Mouse (Mus musculus) thymus, postnatal 4 days (tissue): ENCODE results near the gene Vps26b.

Experiments
- DNase-seq: peaks from one replicate; pipeline ENCODE4 v3.0.0; 2021

Vps26b gene

DNA sequence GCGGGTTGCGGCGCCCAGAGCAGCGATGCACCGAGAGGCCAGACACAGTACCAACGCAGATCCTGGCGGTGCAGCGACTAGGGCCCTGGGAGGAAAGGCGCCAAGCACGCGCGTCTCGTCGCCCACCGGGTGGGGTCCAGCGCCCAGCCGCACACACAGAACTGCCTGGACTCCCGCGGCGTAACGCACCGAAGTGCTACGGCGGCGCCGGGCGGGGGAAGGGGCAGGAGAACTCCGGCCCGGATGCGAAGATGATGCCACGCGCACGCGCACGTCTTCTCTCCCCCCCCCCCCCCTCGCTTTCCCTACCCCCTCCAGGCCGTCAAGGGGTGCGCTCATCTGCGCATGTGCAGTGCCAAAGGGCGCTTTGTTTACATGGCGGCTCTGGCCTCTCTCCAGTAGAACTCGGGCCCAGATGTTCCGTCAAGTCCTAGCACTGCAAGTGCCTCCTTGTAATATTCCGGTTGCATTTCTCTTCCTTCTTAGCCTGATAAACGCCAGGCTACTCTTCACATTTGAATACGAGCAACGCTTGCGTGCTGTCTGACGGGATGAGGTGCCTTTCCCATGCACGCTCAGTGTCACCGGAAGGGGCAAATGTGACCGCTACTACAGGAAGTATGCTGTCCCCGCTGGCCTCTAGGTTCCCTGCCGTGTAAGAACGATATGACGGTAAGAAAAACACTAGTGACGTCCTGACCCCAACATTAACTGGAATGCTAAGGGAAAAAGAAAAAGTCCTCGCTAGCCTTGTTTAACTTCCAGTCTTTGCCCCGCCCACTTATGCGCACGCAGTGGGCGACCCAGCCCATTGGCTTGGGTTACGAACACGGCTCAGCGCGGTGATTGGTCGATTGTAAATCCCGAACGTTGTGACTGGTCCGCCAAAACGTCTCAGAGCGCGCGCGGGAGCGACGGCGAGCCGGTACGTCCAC, at the start of gene Vps26b, which contains the start of gene Ncapd3:
Gene Vps26b (minus strand): TSS at position 238 of the 935 bp plus-strand sequence.
Gene Ncapd3 (plus strand): TSS at position 348 of the 935 bp plus-strand sequence.
- peak; percentile 97 for DNase-seq

DNA sequence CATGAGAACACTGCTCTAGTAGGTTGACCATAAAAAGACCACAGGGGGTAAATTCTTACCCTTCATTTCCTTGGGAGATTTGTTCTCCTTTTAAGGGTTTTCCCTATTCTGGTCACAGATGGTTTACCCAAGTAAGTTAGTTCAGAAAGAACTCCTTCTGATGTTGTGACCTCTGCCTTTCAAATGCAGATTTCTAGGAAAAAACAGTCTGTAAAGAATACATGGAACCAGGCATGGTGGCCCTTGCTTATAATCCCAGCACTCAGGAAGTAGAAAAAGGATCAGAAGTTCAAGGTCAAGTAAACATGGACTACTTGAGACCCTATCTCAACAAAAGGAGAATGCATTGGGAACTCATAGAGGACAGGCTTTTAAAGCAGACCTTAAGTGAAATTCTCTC, 45.9 kb upstream of the Vps26b start:
- no peak for DNase-seq

DNA sequence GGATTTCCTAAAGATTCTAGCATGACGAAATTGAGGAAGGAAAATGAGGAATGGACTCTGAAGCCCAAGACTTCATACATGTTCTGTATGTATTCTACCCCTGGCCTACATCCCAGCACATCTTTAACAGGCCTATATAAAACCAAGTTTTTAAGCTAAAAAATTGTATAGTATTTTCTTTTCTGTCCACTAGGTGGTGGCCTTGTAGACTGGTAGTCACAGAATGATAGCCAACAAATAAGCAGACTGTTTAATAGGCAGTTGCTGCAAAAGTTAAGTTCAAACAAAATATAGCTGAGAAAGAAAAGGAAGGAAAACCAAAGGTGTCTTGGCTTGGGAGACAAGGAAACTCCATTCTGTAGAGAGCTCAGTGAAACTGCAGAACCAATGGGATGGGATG, 44.8 kb upstream of the Vps26b start:
- no peak for DNase-seq

DNA sequence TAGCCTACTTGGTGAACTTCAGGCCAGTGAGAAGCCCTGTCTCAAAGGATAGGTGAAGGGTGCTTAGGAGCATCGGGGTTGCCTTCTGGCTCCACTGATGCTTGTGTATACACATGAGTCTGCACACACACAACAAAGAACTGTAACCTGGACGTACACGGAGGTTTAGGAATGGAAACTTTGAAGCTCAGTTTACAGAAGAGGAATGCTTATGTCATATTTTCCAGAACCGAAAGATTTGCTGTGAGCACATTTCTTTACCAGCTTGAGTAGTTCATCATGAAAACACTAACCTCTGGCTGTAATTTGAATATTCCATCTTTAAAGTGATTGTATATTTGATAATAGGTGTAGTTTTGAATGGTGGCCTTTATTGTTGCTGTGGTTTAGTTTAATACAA, 41.0 kb upstream of the Vps26b start:
- no peak for DNase-seq

DNA sequence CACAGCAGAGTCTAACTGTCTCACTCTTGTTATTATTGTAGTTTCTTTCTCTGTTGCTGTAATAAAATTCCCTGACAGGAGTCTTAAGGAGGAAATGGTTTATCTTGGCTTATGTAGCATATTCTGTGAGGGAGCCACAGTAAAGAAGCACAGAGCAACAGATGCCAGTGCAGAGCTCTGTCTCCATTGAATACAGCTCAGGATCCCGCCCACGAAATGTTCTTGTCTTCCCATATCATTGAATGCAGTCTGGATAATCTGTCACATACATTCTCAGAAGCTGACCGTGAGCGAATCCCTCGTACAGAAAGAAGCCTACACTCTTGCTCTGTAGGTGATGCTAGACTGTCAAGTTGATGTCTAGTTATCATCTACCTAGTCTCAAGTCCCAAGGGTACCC, 28.5 kb upstream of the Vps26b start:
- no peak for DNase-seq

DNA sequence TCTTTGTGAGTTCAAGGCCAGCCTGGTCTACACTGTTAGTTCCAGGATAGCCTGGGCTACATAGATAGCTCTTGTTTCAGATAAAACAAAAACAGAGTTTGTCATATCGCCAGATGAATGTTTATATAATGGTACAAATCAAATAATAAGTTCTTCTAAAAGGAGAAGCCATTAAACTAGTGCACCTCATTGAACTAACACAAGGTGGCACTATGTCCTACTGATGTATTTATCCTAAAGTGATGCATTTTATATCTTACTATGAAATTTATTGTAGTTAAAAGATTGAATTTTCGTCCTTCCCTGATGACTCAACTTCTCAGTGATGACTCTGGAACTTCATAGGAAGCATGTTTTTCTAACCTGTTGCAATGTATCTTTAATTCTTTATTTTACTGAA, 19.6 kb upstream of the Vps26b start:
- no peak for DNase-seq

DNA sequence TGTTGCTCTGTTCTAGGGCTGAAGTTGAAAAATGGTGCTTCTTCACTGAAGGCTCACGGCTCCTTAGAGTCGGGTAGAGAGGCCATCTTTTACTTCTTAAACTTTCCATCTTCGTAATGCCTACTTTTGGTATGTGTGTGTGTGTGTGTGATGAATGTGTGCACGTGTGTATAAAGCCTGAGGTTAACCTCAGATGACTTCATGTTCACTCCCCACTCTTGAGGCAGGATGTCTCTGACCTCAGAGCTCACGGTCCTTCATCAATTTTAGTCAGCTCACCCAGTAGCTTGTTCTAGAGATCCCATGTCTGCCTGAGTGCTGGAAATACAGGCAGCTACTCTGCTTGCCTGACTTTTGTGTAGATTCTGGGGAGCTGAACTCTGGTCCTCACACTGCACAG, 14.0 kb upstream of the Vps26b start:
- DNase-seq: no peak

DNA sequence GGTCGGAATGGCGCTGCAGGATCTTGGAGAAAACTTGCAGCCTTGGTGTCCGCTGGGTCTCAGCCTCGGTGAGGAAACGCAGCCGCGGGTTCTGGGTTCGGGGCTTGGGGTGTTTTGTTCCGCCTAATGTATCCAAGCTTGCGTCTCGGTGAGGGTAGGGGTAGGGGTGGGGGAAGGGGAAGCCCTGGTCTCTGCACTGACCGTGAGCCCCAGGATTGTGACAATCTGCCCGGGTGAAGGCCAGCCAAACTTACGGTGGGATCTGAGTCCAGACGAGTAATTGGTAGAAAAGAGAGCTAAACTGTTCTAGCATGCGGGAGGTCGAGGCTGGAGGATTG, 867 bp upstream of the Vps26b start:
- no peak for DNase-seq

DNA sequence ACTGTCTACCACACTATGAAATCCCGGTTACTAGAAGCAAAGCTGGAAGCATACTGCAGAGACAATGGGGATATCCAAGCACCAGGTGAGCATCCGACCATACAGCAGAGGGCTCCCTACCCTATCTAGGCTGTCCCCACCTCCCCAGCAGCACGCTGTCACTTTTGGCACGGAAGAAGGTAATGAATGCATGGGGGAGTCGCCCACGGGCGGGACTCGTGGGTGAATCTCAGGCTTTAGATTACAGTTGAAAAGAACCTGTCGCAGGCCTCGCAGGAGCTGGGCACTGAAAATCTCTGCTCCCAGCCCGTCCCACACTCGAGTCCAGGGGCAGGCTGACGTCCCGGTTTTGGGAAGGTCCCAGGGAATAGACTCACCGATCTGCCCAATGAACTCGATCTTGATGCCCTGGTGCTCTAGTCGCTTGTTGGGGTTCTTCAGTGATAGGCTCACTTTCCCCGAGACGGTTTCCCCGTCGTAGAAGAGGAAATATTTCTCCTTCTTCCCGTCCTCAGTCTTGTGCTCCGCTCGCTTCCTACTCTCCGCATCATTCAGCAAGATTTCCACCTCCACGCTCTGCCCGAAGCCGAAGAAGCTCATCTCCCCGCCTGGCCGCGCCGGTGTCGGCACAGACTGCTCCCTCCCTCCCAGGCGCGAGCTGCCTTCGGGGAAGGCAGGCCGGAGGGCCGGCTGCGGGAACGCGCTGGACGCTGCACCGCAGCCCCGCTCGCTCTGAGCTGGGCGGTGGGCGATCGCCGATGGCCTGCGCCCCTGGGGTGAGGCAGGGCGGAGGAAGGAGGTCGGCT, 640 bp downstream of the Vps26b start:
- DNase-seq: peak; percentile 73

DNA sequence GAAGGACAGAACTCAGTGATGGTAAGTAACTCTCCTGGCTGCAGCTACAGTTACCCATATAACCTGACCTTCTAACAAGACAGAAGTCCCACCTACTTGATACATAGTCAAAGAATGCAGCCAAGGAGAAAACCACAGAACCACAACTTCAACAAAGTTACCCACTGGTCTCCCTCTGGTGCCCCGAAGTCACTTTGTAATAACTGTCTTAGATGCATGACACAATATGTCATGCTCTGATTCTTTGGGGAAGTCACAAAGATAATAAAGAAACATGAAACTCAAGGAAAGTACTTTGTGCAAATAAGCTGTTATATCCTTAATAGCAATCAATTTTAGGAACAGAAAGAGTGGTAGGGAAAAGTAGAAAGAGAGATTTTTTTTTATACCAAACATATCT, 3.2 kb downstream of the Vps26b start:
- no peak for DNase-seq

DNA sequence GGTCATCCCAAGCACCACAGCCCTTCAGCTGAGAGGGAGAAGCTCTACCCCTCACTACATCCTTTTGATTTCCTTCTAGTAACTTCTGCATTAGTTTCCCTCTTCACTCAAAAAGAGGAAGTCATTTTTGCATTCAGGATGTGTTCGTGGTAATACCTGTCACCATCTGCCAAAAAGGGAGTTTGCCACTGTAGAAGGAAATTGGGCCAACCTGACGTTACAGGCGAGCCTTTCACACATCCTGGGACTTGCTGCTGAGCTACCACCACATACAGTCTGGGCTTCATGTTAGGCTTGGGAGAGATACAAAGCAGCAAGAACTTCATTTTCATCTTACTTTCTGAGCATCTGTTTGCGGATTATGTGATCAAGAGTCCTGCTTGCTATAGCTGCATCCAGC, 6.2 kb downstream of the Vps26b start:
- DNase-seq: no peak

DNA sequence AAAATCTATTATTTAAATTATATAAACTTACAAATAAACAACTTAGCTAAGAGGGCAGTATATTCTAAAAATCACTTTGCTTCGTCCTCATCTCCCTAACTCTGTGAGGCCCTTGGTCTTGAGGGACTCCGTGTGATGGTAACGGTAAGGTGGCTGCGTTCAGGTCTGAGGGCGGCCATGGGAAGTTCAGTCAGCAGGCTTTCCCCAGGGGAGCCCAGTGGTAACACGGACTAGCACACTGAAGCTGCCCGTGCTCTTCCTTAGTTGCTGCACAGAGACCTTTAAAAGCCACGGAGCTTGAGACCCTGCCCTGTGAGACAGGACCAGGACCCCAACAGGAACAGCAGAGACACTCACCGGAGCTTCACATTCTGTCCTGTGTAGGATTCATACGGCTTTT, 10.9 kb downstream of the Vps26b start:
- no peak for DNase-seq

DNA sequence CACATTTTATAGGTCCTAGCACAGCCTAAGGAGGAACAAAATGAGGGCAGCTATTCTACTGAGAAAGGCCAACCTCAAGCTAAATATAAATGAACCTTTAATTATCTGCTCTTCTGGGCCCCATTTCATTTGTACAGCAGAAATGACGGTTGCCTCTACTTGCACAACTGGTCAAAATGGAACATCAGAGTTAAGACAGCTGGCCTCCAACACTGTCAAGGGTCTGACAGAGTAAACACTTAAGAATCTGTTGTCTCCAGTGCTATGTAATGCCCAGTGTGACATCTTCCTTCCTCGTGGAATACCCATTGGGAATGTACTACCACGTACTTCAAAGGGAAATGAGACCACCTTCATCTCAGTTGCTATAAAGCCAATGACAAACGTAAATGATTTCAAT, 18.3 kb downstream of the Vps26b start:
- DNase-seq: no peak

DNA sequence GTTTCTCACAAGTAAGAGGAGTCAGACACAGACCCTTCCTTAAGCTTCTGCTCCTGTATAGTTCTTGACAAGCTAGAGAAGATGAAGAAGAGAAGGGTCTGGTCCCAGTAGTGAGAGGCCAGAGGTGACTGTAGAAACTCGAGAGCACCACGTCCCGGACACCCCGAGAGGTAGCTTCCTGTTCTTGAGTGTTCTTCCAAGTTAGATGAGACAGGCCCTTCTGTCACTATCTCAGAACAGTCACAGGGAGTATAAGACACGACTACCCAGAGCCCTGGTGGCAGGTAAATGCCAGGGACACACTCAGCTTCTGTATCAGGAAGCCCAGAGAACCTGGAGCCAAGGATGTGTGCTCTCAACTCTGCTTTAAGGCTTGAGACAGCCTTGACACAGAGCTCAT, 20.6 kb downstream of the Vps26b start:
- no peak for DNase-seq

DNA sequence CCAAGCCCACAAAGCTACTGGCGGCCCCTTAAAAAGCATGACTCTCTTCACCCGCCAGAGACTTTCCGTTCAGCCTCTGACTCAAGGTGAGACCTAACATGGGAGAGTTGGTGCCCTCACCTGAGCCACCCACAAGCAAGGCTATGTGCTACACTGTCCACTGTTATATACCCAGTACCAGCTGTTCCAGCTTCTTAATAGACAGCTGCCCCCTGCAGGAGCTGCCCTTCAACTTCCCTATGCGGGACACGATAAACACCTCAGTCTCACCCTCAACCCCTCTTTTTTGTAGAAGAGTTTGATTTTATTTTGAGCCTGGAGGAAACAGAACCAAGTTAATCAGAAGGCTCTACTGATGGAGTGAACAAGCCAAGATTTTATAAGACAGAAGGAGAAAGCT, 23.0 kb downstream of the Vps26b start:
- no peak for DNase-seq

DNA sequence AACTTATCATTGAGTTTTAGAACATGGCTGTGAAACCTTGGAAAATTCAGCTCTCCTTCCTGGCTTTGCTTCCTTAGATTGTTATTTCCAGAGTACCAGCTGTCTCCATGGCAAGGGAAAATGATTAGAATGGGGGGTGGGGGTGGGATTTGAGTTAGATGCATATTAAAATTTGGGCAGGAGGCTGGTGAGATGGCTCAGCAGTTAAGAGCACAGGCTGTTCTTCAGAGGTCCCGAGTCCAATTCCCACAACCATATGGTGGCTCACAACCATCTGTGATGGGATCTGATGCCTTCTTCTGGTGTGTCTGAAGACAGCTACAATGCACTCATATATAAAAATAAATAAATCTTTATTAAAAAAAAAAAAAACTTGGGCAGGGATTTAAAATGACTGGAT, 23.9 kb downstream of the Vps26b start:
- DNase-seq: no peak

DNA sequence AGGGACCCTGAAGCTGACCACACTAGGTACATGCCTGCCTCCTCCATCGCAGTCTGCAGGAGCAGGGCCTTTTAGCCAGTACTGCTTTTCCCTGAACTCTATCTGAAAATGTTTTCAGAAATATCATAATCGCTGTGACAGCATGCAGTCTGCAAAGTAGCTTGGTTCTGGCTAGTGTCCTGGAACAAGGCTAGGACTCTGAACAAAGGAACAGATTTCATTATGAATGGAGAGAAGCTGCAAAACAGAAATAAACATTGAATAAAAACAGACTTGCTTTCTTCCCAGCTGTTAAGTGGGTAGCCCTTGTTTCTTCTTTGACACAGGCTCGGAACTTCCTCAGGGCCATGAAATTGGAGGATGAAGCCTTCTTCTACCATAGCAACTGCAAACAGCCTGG, 24.6 kb downstream of the Vps26b start:
- no peak for DNase-seq

DNA sequence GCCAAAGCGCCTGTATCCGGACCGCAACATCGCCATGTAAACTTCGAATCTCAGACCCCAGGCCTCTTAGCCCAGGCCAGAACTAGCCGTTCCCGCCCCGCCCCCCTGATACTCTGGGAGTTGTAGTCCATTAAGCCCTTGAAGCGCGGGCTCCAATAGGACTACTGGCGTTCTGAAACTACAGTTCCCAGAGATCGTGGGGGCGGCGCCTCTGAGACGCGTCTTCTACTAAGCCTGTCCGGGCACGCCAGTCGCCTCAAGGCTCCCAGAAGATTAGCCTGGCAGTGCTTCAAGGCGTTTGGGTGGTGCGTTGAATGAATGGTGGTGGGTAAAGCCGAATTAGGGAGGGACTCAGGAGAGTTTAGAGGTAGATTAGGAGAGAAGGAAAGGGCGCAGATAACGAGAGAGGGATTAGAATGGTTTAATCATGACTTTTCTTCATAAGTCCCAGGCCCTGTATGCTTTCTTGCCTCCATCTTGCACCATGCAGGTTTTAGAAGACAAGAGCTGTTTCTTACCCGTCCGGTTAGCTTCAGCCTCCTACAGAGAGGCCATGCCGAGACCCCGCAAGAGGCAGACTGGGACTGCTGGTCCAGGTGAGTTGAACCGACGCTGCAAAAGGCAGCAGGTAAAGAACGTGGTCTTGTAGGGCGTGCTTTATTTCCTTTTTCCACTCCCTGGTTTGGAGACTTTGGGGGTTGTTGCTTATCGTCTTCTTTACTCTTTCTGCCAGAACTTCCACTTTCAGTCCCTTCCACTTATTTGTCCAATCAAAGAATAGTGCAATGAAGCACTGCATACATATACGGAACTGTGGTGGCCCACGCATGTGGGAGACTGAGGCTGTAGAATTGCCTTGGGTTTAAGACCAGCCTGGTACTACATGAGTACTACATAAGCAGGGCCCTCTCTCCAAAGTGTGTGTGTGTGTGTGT, 30.1 kb downstream of the Vps26b start, which contains the start of the genes Acad8 and Thyn1:
Gene Acad8 (minus strand): TSS at position 106 of the 935 bp plus-strand sequence.
Gene Thyn1 (plus strand): TSS at position 250 of the 935 bp plus-strand sequence.
- peak; percentile 95 for DNase-seq

DNA sequence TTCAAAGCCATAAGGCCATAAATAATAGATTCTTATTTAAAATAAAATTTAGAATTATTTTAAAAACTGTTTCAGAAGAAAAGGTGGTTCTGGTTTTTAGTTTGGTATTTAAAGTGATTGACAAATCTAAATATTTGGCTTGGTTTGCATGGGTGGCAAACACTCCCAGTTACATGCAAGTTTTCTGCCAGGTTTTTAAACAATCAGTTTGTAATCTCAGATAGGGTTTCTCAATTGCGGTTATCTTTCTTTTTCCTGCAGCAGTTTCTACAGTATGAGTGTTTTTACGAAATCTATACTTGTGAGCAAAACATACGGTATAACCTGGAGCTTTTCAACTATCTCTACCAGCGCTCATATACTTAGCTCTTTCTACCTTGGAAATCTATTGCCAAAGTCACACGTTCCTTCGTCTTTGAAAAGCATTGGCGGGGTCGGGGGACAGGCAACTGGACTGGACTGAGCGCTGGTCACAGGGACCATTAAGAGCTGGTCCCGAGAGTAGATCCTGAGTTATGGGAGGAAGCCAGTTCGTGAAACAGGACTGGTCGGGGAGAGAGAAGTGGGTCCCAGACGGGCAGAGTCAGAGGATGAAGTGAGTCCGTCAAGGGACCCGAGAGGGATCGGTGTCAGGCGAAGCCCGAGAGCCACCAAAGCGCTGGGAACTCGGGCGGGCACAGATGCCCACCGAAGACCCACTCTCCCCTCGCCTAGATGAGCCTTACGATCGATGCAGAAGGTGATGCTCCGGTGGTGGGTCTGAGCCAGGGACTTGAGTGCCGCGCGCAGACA, 31.0 kb downstream of the Vps26b start:
- no peak for DNase-seq

DNA sequence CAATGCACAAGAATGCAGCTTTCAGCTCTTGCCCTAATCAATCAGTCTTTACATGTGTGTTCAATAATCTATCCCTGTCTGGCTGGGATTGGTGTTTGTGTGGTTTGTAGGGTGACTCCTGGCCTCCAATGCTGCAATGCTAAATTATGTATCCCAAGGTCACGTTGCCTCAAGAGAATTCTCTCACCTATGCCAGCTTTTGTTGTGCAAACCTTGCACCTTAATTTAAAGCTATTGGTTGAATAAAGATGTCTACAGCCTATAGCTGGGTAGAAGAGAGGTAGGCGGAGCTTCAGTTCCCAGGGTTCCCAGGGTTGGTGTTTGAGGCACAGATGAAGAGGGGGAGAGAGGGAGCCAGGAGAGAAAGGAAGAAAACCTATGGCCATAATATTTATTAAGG, 32.4 kb downstream of the Vps26b start:
- no peak for DNase-seq

DNA sequence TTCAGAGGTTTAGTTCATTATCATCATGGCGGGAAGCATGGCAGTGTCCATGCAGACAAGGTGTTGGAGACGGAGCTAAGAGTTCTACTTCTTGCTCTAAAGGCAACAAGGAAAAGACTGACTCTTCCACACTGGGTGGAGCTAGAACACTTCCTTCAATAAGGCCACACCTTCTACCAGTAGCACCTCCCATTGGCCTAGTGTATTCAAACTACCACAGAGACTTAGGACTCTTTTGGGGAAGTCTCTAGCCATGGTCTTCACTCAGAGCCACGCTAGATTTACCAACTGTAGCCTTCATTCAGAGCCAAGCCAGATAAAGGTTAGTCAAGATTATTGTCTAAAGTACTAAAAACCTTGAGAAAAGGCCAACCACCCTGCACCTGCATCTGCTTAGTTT, 32.8 kb downstream of the Vps26b start:
- DNase-seq: no peak

DNA sequence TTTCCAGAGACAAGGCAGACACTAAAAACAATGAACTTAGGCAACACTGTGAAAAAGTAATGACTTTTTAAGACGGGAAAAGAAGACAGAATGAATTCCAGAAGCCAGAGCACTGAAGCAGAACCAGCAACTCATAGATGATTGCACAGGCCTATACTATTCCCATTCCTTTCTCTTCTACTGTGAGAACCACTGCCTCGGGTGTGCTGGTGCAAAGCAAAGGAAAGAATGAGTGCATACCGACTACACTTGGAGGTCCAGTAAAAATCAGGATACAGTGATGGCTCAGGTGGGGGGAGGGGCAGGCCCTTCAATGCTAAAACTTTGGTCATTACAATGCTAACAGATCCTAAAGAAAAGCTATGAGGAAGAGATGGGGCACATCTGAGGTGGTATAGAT, 36.0 kb downstream of the Vps26b start:
- no peak for DNase-seq
